Mouse (Mus musculus) small intestine, adult 2 months (tissue): ENCODE measurements at regions not wholly inside any gene's neighbourhood (a gene's known extent, or its start where the extent isn't known, plus 50 kb on each side); places are given as distances from the start of the nearest gene placed in this dataset.

Source experiments
- CTCF ChIP-seq: fragments of 200-500 bp; IDR thresholded peaks from 2 replicates; pipeline ENCODE4 v1.5.1; 2012; ENCODE audit warnings: low read depth, mild to moderate bottlenecking, control low read depth, inconsistent platforms, low read length, moderate library complexity, mixed read lengths; ENCODE audit not compliant: insufficient replicate concordance, insufficient read length; ENCODE audit errors: extremely low read depth
- POLR2A ChIP-seq: fragments of 200-500 bp; IDR thresholded peaks from 2 replicates; pipeline ENCODE4 v1.6.1; 2012; ENCODE audit warnings: low read depth, mild to moderate bottlenecking, control low read depth, inconsistent platforms, low read length, moderate library complexity

- TF ChIP-seq CTCF (no peak), POLR2A (no peak)
These were observed 212.8 kb downstream of the Gm7489 start for GRCm38 (mm10) chr15:54097498-54097897.
